Comparison of ENCODE assay signal across 34 mouse cellular contexts in genomic region chr2:110759434-110759833, GRCm38 (mm10). TPM values are rescaled to one million over a fixed set of nuclear protein-coding genes. Genes with fewer than 3 reads are reported as not detected.
"Had no signal": no experiment of that assay in that cellular context is flagged by ENCODE, and none has a peak within 500 bp of the region (broad histone marks: within the 10 kb centered on the region; RNA-seq: fewer than 3 reads in every experiment).

No protein-coding gene starts in this region.

- H3K4me3 ChIP-seq: heart, adult 2 months; heart, embryonic 13.5 days; heart, embryonic 15.5 days; intestine, embryonic 15.5 days; layer of hippocampus, adult 2 months; left cerebral cortex, adult 2 months; limb, embryonic 10.5 days; limb, embryonic 12.5 days; liver, embryonic 13.5 days; liver, embryonic 15.5 days had no signal

- H3K4me1 ChIP-seq: heart, embryonic 13.5 days; heart, embryonic 15.5 days; intestine, embryonic 15.5 days; limb, embryonic 10.5 days; limb, embryonic 12.5 days; liver, embryonic 13.5 days; liver, embryonic 15.5 days had no signal

- DNase-seq: gastrocnemius, postnatal 14 days; gastrocnemius, postnatal 36 days; heart, adult 11 months; heart, adult 2 months; heart, postnatal 14 days; heart, postnatal 36 days; kidney, adult 18-20 months; kidney, adult 8-10 months; kidney, postnatal 10 days; kidney, postnatal 25 days; kidney, postnatal 4 days; liver; liver, embryonic 13.5 days; liver, postnatal 0 days had no signal

- H3K4me2 ChIP-seq: heart, embryonic 11.5 days; heart, embryonic 13.5 days; heart, embryonic 15.5 days; hindbrain, embryonic 14.5 days; intestine, embryonic 15.5 days; limb, embryonic 12.5 days; liver, embryonic 11.5 days; liver, embryonic 13.5 days; liver, embryonic 15.5 days had no signal

- H3K36me3 ChIP-seq: heart, embryonic 13.5 days; heart, embryonic 15.5 days; intestine, embryonic 15.5 days; limb, embryonic 10.5 days; limb, embryonic 12.5 days; liver, embryonic 13.5 days; liver, embryonic 15.5 days had no signal

- H3K27me3 ChIP-seq: heart, embryonic 13.5 days; heart, embryonic 15.5 days; intestine, embryonic 15.5 days; limb, embryonic 12.5 days; liver, embryonic 13.5 days; liver, embryonic 15.5 days had no signal

- H3K9ac ChIP-seq: heart, embryonic 13.5 days; heart, embryonic 15.5 days; hindbrain, embryonic 14.5 days; intestine, embryonic 15.5 days; limb, embryonic 12.5 days; liver, embryonic 13.5 days; liver, embryonic 15.5 days; liver, postnatal 0 days had no signal

- H3K27ac ChIP-seq: heart, adult 2 months; heart, embryonic 13.5 days; heart, embryonic 15.5 days; hindbrain, embryonic 14.5 days; intestine, embryonic 15.5 days; layer of hippocampus, adult 2 months; left cerebral cortex, adult 2 months; limb, embryonic 10.5 days; limb, embryonic 12.5 days; liver, embryonic 13.5 days; liver, embryonic 15.5 days had no signal

- H3K9me3 ChIP-seq: heart, embryonic 13.5 days; heart, embryonic 15.5 days; intestine, embryonic 15.5 days; limb, embryonic 10.5 days; limb, embryonic 12.5 days; liver, embryonic 13.5 days; liver, embryonic 15.5 days had no signal

- ATAC-seq: hindbrain, embryonic 16.5 days; inflammation-experienced regulatory T-cells, adult 6 months; intestine, embryonic 15.5 days; intestine, postnatal 0 days; liver, postnatal 0 days had no signal

RNA-seq across cellular contexts. Expression of gene Muc15, which starts 38.3 kb away (rescaled TPM):
- total RNA-seq: gastrocnemius, adult 8-10 months; gastrocnemius, postnatal 14 days; gastrocnemius, postnatal 36 days; heart, adult 2 months; heart, postnatal 14 days; heart, postnatal 36 days; hematopoietic stem cell, adult 5-6 weeks; layer of hippocampus, adult 2 months; layer of hippocampus, postnatal 25 days had no signal
- polyA plus RNA-seq: heart, adult 2 months; heart, embryonic 11.5 days; heart, embryonic 13.5 days; heart, postnatal 0 days; inflammation-experienced regulatory T-cells, adult 6 months; intestine, embryonic 15.5 days; intestine, postnatal 0 days; kidney, embryonic 14.5 days; kidney, embryonic 16.5 days; limb, embryonic 10.5 days; liver, embryonic 11.5 days; liver, embryonic 13.5 days; liver, embryonic 15.5 days; liver, postnatal 0 days had no signal
